Mouse (Mus musculus) heart, adult 2 months (tissue): ENCODE results near the gene Polr3b.

ENCODE experiments used
- CTCF ChIP-seq: fragments of 200-600 bp; IDR thresholded peaks from 2 replicates; pipeline ENCODE4 v1.8.1; 2022; ENCODE audit warnings: antibody characterized with exemption, mild to moderate bottlenecking, moderate library complexity
- EP300 ChIP-seq: fragments of 200-500 bp; IDR thresholded peaks from 2 replicates; pipeline ENCODE4 v1.6.1; 2011; ENCODE audit warnings: low read depth, low read length, control low read depth; ENCODE audit not compliant: insufficient read depth
- POLR2A ChIP-seq: fragments of 200-500 bp; IDR thresholded peaks from 2 replicates; pipeline ENCODE4 v1.6.1; 2011; ENCODE audit warnings: mild to moderate bottlenecking, low read depth, low read length, control low read depth; ENCODE audit not compliant: insufficient read depth

DNA sequence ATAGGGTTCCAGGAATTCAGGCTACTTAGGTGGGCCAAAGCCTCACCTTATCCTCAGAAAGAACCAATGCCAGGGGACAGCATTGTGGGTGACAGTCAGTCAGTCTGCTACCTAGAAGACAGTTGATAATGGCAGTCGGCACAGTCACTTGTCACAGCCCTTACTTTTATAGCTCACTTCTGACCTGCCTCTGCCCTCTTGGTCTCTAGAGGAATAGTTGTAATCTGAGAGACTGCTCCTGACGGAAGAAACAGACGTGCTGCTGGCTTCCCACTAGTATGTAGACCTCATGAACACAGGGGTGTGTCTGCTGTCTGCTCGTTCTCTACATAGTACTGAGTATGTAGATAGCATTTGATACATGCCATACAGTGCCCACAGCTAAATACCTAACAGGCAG is 11.8 kb upstream of the Polr3b start:
- TF ChIP-seq POLR2A (no peak), CTCF (no peak), EP300 (no peak)
